Mouse (Mus musculus): ENCODE measurements at regions not wholly inside any gene's neighbourhood (a gene's known extent, or its start where the extent isn't known, plus 50 kb on each side); places are given as distances from the start of the nearest gene placed in this dataset.

- H3K4me2 ChIP-seq (ENCODE audit: low read depth): no peak overlapping the region
- no peaks in the 10 kb centered on the region for H3K79me2 ChIP-seq (ENCODE audit: control insufficient read depth, insufficient read depth)
- no peak overlapping the region for H3ac ChIP-seq (ENCODE audit: control insufficient read depth, insufficient read length)
- TF ChIP-seq MYOG (IDR thresholded peaks at IDR 0.05; ENCODE audit: control insufficient read depth in 1 of 3, insufficient read depth in 1 of 3, insufficient read length in 2 of 3, low read depth in 2 of 3): no peak
- TF ChIP-seq MAX (IDR thresholded peaks at IDR 0.05; ENCODE audit: low read depth): no peak
- no peak for TF ChIP-seq MYOD1 (IDR thresholded peaks at IDR 0.05; ENCODE audit: control insufficient read depth in 1 of 3, insufficient read length in 2 of 3, low read depth in 2 of 3)
- TF ChIP-seq POLR2A (IDR thresholded peaks at IDR 0.05; ENCODE audit: insufficient read length, low read depth): no peak
- TF ChIP-seq USF1 (IDR thresholded peaks at IDR 0.05; ENCODE audit: low read depth): no peak
- TF ChIP-seq POLR2AphosphoS2 (IDR thresholded peaks at IDR 0.05; ENCODE audit: insufficient read length, low read depth): no peak
- TF ChIP-seq REST (IDR thresholded peaks at IDR 0.05; ENCODE audit: insufficient read depth, insufficient read length): no peak
- H3K27me3 ChIP-seq (ENCODE audit: control insufficient read depth, insufficient read depth, insufficient read length): no peaks in the 10 kb centered on the region
- no peaks in the 10 kb centered on the region for H3K36me3 ChIP-seq (ENCODE audit: control insufficient read depth, insufficient read depth)
- H3K4me3 ChIP-seq: no peak overlapping the region
Measured at GRCm38 (mm10) chr4:48766458-48766857, 103.1 kb downstream of the Cavin4 start.

DNA sequence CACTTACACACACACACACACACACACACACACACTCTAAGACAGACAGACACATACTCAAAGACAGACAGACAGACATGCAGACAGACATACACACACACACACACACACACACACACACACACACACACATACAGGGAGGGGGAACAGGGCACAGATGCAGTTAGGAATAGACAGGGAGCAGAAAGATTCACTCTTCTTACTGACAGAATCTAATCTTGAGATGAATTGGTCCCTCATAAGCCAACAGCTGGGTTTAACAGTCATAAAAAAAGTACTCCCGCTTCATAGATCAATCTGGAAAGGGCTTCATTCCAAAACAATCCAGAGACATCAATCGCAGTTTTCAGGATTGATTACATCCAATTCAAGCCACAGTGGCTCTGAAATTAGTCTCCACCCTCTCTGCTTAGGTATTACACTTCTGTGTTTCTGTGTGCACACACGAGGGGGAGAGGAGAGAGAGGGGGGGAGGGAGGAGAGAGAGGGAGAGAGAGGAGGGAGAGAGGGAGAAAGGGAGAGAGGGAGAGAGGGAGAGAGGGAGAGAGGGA lies 107.2 kb downstream of the Cavin4 start:
- TF ChIP-seq REST (IDR thresholded peaks at IDR 0.05; ENCODE audit: insufficient read depth, insufficient read length): no peak
- no peak for TF ChIP-seq TCF3 (IDR thresholded peaks at IDR 0.05; ENCODE audit: insufficient read length, low read depth)
- TF ChIP-seq MYOG (IDR thresholded peaks at IDR 0.05; ENCODE audit: control insufficient read depth in 1 of 3, insufficient read depth in 1 of 3, insufficient read length in 2 of 3, low read depth in 2 of 3): no peak
- no peak for TF ChIP-seq SRF (IDR thresholded peaks at IDR 0.05; ENCODE audit: control insufficient read depth, insufficient read length, low read depth)
- TF ChIP-seq MAX (IDR thresholded peaks at IDR 0.05; ENCODE audit: low read depth): no peak
- TF ChIP-seq USF1 (IDR thresholded peaks at IDR 0.05; ENCODE audit: low read depth): no peak
- TF ChIP-seq POLR2A (IDR thresholded peaks at IDR 0.05; ENCODE audit: insufficient read length, low read depth): no peak
- TF ChIP-seq E2F4 (IDR thresholded peaks at IDR 0.05; ENCODE audit: insufficient read depth): no peak
- TF ChIP-seq POLR2AphosphoS2 (IDR thresholded peaks at IDR 0.05; ENCODE audit: insufficient read length, low read depth): no peak
- TF ChIP-seq TCF12 (IDR thresholded peaks at IDR 0.05; ENCODE audit: insufficient read depth, poor library complexity, severe bottlenecking): no peak
- TF ChIP-seq MYOD1 (IDR thresholded peaks at IDR 0.05; ENCODE audit: control insufficient read depth in 1 of 3, insufficient read length in 2 of 3, low read depth in 2 of 3): no peak
- TF ChIP-seq CEBPB (IDR thresholded peaks at IDR 0.05; ENCODE audit: insufficient read depth, poor library complexity, severe bottlenecking): no peak
- no peaks in the 10 kb centered on the region for H3K36me3 ChIP-seq (ENCODE audit: control insufficient read depth, insufficient read depth)
- no peaks in the 10 kb centered on the region for H3K79me2 ChIP-seq (ENCODE audit: control insufficient read depth, insufficient read depth)
- H3K27me3 ChIP-seq (ENCODE audit: control insufficient read depth, insufficient read depth, insufficient read length): no peaks in the 10 kb centered on the region
- H3K4me3 ChIP-seq: no peak overlapping the region
- no peak overlapping the region for H3ac ChIP-seq (ENCODE audit: control insufficient read depth, insufficient read length)
- no peak overlapping the region for H3K4me2 ChIP-seq (ENCODE audit: low read depth)

- H3K4me2 ChIP-seq (ENCODE audit: low read depth): peak overlapping the region; percentile 37
- TF ChIP-seq USF1 (IDR thresholded peaks at IDR 0.05; ENCODE audit: low read depth) (peak; percentile 37), TCF12 (IDR thresholded peaks at IDR 0.05; ENCODE audit: insufficient read depth, poor library complexity, severe bottlenecking) (no peak)
Measured at GRCm38 (mm10) chr4:48770954-48771665, 107.8 kb downstream of the Cavin4 start.

DNA sequence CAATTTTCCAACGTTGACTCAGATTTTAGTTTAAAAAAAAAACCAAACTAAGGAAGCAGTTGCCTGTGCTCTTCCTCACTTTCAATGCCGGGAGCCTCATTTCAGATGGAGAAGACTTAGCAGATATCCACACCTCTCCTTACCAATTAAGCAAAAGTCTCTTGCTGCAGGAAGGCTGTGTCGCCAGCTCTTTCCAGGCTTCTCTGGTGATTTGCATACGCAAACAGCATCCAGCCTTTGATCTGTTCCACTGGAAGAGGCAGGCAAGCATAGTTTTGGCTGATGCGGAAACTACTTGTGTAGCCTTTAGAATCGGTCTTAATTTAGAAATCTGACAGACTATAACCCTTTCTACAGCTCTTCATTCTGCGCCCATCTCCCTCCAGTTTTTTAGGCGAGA lies 108.5 kb downstream of the Cavin4 start:
- Histone ChIP-seq H3K79me2 (ENCODE audit: control insufficient read depth, insufficient read depth) (no peaks in the 10 kb centered on the region), H3K36me3 (ENCODE audit: control insufficient read depth, insufficient read depth) (no peaks in the 10 kb centered on the region), H3K4me3 (no peak overlapping the region), H3K27me3 (ENCODE audit: control insufficient read depth, insufficient read depth, insufficient read length) (no peaks in the 10 kb centered on the region), H3ac (ENCODE audit: control insufficient read depth, insufficient read length) (no peak overlapping the region), H3K4me2 (ENCODE audit: low read depth) (no peak overlapping the region)
- no peak for TF ChIP-seq CEBPB (IDR thresholded peaks at IDR 0.05; ENCODE audit: insufficient read depth, poor library complexity, severe bottlenecking)
- no peak for TF ChIP-seq MYOG (IDR thresholded peaks at IDR 0.05; ENCODE audit: control insufficient read depth in 1 of 3, insufficient read depth in 1 of 3, insufficient read length in 2 of 3, low read depth in 2 of 3)
- no peak for TF ChIP-seq SRF (IDR thresholded peaks at IDR 0.05; ENCODE audit: control insufficient read depth, insufficient read length, low read depth)
- no peak for TF ChIP-seq TCF3 (IDR thresholded peaks at IDR 0.05; ENCODE audit: insufficient read length, low read depth)

More at GRCm38 (mm10) chr4:48770954-48771665, 107.8 kb downstream of the Cavin4 start:
- H3K79me2 ChIP-seq (ENCODE audit: control insufficient read depth, insufficient read depth): no peaks in the 10 kb centered on the region
- no peaks in the 10 kb centered on the region for H3K36me3 ChIP-seq (ENCODE audit: control insufficient read depth, insufficient read depth)
- H3K27me3 ChIP-seq (ENCODE audit: control insufficient read depth, insufficient read depth, insufficient read length): no peaks in the 10 kb centered on the region
- no peak overlapping the region for H3ac ChIP-seq (ENCODE audit: control insufficient read depth, insufficient read length)
- no peak overlapping the region for H3K4me3 ChIP-seq

DNA sequence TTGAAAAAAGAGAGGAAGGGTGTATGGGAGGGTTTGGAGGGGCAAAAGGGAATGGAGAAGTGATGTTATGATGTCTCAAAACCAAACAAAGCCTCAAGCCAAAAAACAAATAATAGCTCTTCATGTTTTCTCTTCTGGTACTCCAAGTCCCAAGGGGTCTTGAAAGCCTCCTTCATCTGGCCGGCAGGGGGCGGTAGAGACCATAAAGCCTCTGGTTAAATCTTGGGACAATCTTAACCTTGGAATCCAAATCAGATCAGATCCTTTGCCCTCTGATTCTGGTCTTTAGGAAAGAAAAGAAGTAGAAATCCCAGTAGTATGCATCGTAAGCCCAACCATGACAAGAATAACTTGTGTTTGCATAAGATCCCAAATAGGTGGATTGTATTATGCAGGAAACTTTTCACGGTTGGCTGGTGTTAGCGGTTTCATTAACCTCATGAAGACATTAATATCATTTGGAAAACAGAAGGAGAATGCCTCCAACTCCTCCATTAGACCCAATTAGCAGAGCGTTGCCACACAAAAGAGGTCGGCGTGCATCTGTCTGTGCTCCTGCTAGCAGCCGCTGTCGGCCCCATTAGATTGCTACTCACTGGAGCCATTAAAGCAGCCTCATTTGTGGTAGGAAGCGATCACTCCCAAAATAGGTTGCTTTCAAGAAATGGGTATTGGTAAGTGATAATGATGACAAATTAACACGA lies 116.0 kb downstream of the Cavin4 start:
- TF ChIP-seq MYOG (IDR thresholded peaks at IDR 0.05; ENCODE audit: control insufficient read depth in 1 of 3, insufficient read depth in 1 of 3, insufficient read length in 2 of 3, low read depth in 2 of 3) (no peak), USF1 (IDR thresholded peaks at IDR 0.05; ENCODE audit: low read depth) (no peak), TCF12 (IDR thresholded peaks at IDR 0.05; ENCODE audit: insufficient read depth, poor library complexity, severe bottlenecking) (no peak), CEBPB (IDR thresholded peaks at IDR 0.05; ENCODE audit: insufficient read depth, poor library complexity, severe bottlenecking) (no peak), TCF3 (IDR thresholded peaks at IDR 0.05; ENCODE audit: insufficient read length, low read depth) (no peak), MAX (IDR thresholded peaks at IDR 0.05; ENCODE audit: low read depth) (no peak), MYOD1 (IDR thresholded peaks at IDR 0.05; ENCODE audit: control insufficient read depth in 1 of 3, insufficient read length in 2 of 3, low read depth in 2 of 3) (no peak), SRF (IDR thresholded peaks at IDR 0.05; ENCODE audit: control insufficient read depth, insufficient read length, low read depth) (no peak)
- H3K27me3 ChIP-seq (ENCODE audit: control insufficient read depth, insufficient read depth, insufficient read length): no peaks in the 10 kb centered on the region
- no peaks in the 10 kb centered on the region for H3K36me3 ChIP-seq (ENCODE audit: control insufficient read depth, insufficient read depth)
- H3K4me3 ChIP-seq: no peak overlapping the region
- no peak overlapping the region for H3K4me2 ChIP-seq (ENCODE audit: low read depth)
- H3ac ChIP-seq (ENCODE audit: control insufficient read depth, insufficient read length): no peak overlapping the region
- no peaks in the 10 kb centered on the region for H3K79me2 ChIP-seq (ENCODE audit: control insufficient read depth, insufficient read depth)

All from myocyte (in vitro differentiated cells).